Mouse (Mus musculus) gastrocnemius, adult 2 months (tissue): ENCODE data around the gene Cbx2. TPM values are rescaled to one million over a fixed set of nuclear protein-coding genes. Genes with fewer than 3 reads are reported as not detected.

Experiments
- DNase-seq: peaks from one replicate; pipeline ENCODE4 v3.0.0; 2022
- H3K27ac ChIP-seq: fragments of 200-600 bp; 2 replicates; pipeline ENCODE4 v1.8.1; 2022; ENCODE audit warnings: mild to moderate bottlenecking
- H3K4me3 ChIP-seq: fragments of 200-600 bp; 2 replicates; pipeline ENCODE4 v1.8.1; 2022; ENCODE audit warnings: mild to moderate bottlenecking, moderate library complexity
- CTCF ChIP-seq: fragments of 200-600 bp; IDR thresholded peaks from 2 replicates; pipeline ENCODE4 v1.8.1; 2022; ENCODE audit warnings: antibody characterized with exemption, mild to moderate bottlenecking, moderate library complexity
- intact Hi-C: fragments of 180-260 bp; cut with DNase I; formaldehyde crosslinking; loops from one replicate; pipeline ENCODE4 v1.15.1; 2025
- total RNA-seq, 2 experiments: library from RNA; stranded (reverse); gene quantifications; 2 replicates each; pipeline ENCODE4 v1.2.3; 2021

The Cbx2 gene
- total RNA-seq, 2 experiments from 2014 or later = 0.69 to 0.95 TPM

DNA sequence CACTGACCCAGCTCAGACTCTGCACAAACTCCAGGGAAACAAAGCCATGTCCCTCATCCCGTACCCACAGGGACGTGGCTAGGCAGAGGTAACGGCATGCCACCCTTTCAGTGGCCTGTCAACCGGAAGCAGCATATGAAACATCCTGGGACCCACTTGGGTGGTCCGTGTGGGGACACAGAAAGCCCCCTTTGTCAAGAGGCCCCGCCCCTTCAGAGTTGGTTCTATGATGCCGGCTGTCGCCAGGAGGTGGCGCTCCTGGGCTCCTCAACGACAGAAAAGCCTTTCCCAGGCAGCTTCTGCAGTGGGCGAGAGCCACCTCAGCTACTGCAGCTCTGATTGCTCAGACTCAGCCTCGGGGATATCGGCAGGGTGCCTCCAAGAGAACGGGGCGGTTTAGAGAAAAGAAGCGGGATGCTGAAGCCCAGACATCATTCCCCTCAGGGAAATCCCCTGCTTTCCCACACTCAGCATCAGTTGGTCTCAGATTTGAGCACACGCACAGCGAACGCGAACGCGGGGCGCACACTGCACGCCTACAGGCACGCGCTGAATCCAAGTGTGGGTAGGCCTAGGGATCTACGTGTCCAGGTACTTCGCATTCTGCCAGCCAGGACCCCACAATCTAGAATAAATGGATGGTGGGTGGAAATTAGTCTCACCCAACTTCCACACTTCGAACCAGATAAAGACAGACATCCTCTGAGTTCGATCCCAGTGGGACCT is 24.1 kb upstream of the Cbx2 start:
- H3K27ac ChIP-seq = no peak overlapping the region
- peak; percentile 93; the same call in 1 of the 2 replicates for TF ChIP-seq CTCF
- no peak overlapping the region for H3K4me3 ChIP-seq
- intact Hi-C loops = no loop called here
- DNase-seq = peak; percentile 75

GRCm38 (mm10) chr11:118999361-118999804 is 23.4 kb upstream of the Cbx2 start:
- no peak overlapping the region for H3K4me3 ChIP-seq
- intact Hi-C loops = no loop called here
- H3K27ac ChIP-seq = no peak overlapping the region
- no peak for DNase-seq
- no peak for TF ChIP-seq CTCF

DNA sequence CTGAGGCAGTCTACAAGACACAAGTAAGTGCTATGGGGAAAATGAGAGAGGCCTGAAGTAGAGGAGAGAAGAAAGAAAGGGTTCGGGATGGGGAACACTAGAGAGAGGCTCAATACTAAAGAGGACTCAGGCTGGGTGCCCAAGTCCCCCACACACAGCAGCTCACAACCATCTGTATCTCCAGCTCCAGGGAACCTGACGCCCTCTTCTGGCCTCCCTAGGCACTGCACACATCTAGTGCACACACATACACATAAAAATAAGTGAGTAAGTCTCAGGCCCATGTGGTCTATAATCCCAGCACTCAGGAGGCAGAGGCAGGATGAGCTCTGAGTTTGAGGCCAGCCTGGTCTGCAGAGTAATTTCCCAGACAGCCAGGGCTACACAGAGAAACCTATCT is 21.9 kb upstream of the Cbx2 start:
- TF ChIP-seq CTCF = no peak
- intact Hi-C loops = no loop called here
- no peak overlapping the region for H3K27ac ChIP-seq
- DNase-seq = no peak
- no peak overlapping the region for H3K4me3 ChIP-seq

DNA sequence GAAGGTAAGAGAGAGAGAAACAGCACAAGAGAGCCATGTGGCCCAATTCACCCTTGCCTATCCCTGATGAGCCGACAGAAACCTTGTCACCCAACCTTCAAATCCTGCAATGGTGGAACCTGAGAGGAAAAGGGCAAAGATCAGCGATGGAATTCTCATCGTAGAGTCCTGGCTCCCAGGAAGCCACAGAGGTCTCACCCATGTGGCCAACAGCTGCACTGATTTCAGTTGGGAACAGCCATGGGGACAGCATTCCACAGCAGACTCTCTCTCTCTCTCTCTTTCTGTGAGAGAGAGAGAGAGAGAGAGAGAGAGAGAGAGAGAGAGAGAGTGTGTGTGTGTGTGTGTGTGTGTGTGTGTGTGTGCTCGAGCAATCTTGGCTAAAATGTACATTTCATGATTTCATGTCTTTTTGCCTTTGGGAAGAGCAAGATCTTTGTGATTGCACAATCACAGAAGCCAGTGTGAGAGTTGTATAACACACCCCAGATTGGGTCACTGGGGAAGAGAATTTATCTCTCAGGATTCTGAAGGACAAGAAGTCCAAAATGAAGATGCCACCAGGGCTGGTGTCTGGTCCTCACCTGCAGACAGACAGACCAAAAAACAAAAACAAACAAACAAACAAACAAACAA is 21.2 kb upstream of the Cbx2 start:
- no peak for TF ChIP-seq CTCF
- Histone ChIP-seq H3K27ac (no peak overlapping the region), H3K4me3 (no peak overlapping the region)
- intact Hi-C loops = no loop called here
- DNase-seq = no peak

DNA sequence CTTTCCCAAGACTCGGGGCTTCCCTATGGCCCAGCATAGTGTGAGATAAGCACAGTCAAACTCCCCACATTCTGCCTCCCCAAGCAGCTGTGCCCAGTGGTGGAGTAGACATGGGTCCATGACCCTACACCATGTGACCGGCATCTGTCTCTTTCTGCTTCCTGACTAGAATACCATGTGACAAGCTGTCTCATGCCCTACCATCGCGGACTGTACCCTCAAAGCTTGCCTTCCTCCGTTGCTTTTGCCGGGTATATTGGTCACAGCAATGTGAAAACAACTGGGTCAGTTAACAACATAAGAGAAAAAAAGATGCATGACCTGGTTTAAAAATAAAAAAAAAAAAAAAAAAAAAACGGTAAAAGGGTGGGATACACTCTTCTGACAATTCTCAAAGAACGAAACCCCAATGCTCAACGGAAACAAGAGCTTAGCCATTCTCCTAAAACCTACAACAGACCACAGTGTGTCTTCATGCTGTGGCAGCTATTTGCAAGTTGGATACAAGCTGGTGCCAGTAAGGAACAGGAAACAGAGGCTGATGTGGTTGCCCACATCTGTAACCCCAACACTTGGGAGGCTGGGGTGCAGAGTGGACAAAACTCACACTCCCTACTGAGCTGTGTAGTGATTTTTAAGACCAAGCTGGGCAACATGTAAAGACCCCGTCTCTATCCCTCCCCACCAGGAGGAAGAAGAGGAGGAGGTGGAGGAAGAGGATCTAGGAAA is 17.1 kb upstream of the Cbx2 start:
- no peak for DNase-seq
- TF ChIP-seq CTCF = no peak
- no peak overlapping the region for H3K4me3 ChIP-seq
- no peak overlapping the region for H3K27ac ChIP-seq
- intact Hi-C loops = no loop called here

DNA sequence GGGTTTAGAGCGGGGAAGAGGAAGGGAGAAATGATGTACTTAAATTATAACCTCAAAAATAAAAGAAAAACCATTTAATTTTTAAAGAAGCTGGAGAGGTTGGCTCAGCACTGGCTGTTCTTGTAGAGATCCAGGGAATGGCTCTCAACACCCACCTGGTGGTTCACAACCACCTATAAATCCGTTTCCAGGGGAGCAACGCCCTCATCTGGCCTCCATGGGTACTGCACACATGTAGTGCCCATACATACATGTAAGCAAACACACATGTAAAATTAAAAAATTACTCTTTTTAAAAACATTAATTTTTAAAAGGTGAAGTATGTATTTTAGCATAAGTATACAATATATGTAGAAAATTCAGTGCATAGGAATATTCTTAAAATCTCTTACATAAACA is 16.3 kb upstream of the Cbx2 start:
- intact Hi-C loops = no loop called here

GRCm38 (mm10) chr11:119007461-119008456 is 15.0 kb upstream of the Cbx2 start:
- H3K4me3 ChIP-seq = no peak overlapping the region
- TF ChIP-seq CTCF = no peak
- intact Hi-C loops = no loop called here
- H3K27ac ChIP-seq = no peak overlapping the region
- no peak for DNase-seq

More for the DNA sequence above, 16.3 kb upstream of the Cbx2 start:
- peak; percentile 8; the same call in 1 of the 2 replicates for TF ChIP-seq CTCF
- Histone ChIP-seq H3K27ac (no peak overlapping the region), H3K4me3 (no peak overlapping the region)
- DNase-seq = no peak

- Histone ChIP-seq H3K27ac (no peak overlapping the region), H3K4me3 (no peak overlapping the region)
- no peak for DNase-seq
- no peak for TF ChIP-seq CTCF
- intact Hi-C loops = no loop called here
These were observed 8.3 kb upstream of the Cbx2 start for GRCm38 (mm10) chr11:119014455-119014854.

- no peak for DNase-seq
- no peak for TF ChIP-seq CTCF
- intact Hi-C loops = no loop called here
- no peak overlapping the region for H3K4me3 ChIP-seq
- no peak overlapping the region for H3K27ac ChIP-seq
These were observed 5.3 kb upstream of the Cbx2 start for GRCm38 (mm10) chr11:119017506-119017905.

- TF ChIP-seq CTCF = no peak
- Histone ChIP-seq H3K4me3 (no peak overlapping the region), H3K27ac (no peak overlapping the region)
- no peak for DNase-seq
- intact Hi-C loops = no loop called here
These were observed 1.6 kb upstream of the Cbx2 start for GRCm38 (mm10) chr11:119021180-119021579.

DNA sequence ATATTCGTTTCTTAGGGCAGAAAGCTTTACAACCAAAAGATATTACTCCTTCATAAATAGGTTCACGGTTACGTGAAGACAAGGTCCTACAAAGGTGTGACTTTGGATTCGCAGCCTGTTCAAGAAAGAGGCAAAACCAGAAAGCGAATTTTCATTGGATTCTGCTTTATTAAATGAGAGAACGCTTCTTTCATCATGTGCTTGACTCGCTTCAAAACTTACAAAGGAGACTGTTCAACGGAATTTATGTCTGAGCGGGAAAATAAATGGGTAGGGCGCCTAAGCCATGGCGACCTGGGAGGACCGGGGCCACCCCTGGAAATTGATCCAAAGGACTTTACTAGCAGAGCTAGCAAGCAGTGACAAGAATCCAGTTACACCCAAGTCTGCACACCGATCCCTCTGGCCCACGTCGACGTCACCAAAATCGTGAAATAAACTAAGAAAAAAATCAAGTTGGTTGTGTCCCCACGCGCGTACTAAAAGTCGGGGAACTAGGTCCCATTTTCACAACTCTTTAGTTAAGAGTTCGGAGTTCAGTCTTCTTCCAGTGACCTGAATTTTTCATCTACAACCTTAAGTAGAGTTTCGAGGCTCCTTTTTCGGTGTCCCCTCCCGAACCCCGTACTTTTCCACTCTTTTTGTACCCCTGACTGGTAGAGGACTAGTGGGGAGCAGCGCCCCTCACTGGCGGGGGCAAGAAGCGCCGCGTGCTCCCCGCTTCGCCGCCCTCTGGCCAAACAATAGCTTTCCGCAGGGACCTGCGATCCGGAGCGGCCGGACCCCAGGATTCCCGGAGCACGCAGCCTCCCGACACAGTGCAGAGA is 481 bp upstream of the Cbx2 start:
- no peak for DNase-seq
- Histone ChIP-seq H3K27ac (peak overlapping the region; percentile 66), H3K4me3 (peak overlapping the region; percentile 96)
- peak; percentile 78 for TF ChIP-seq CTCF
- intact Hi-C loops = no loop called here
